Mouse (Mus musculus): ENCODE measurements around the gene Hdac5.

GRCm38 (mm10) chr11:102198245-102198644, 31.7 kb downstream of the Hdac5 start:
- TF ChIP-seq CTCF (IDR thresholded peaks at IDR 0.05; ENCODE audit: low read depth, low read length) (no peak), POLR2A (IDR thresholded peaks at IDR 0.05; ENCODE audit: extremely low read depth, insufficient read depth, low read length) (no peak)

Data from liver, adult 2 months (tissue).